Mouse (Mus musculus): ENCODE data around the gene Fastkd5. TPM values are rescaled to one million over a fixed set of nuclear protein-coding genes. Genes with fewer than 3 reads are reported as not detected.

Fastkd5 gene
- polyA plus RNA-seq, 1 experiment from 2014 or later: 21.8 TPM

- H3K9ac ChIP-seq (ENCODE audit: low read length): no peak overlapping the region; the same call in 1 of the 2 replicates
- H3K4me2 ChIP-seq (ENCODE audit: low read depth): no peak overlapping the region
- H3K4me3 ChIP-seq (ENCODE audit: low read depth, low read length): no peak overlapping the region
- WGBS: 70% methylated on average over 4 of the region's 4 CpGs
- H3K36me3 ChIP-seq (ENCODE audit: control insufficient read depth, insufficient read depth, low read length): peaks cover 3% of the 10 kb centered on the region
- no peaks in the 10 kb centered on the region for H3K9me3 ChIP-seq (ENCODE audit: control insufficient read depth, low read length)
- DNase-seq (ENCODE audit: low spot score) (no peak), ATAC-seq (ENCODE audit: insufficient read depth, low FRiP score, low TSS enrichment) (no peak)
- no peaks in the 10 kb centered on the region for H3K4me1 ChIP-seq (ENCODE audit: control insufficient read depth, insufficient read depth, low read length)
- no peaks in the 10 kb centered on the region for H3K27me3 ChIP-seq (ENCODE audit: control insufficient read depth, insufficient read depth, low read length)
- H3K27ac ChIP-seq (ENCODE audit: low read depth, low read length): no peak overlapping the region
Observed at GRCm38 (mm10) chr2:130589157-130589556, 40.7 kb downstream of the Fastkd5 start.

GRCm38 (mm10) chr2:130588373-130588772 lies 41.5 kb downstream of the Fastkd5 start:
- H3K9ac ChIP-seq (ENCODE audit: low read length): no peak overlapping the region
- H3K4me1 ChIP-seq (ENCODE audit: control insufficient read depth, insufficient read depth, low read length): no peaks in the 10 kb centered on the region
- no peak overlapping the region for H3K27ac ChIP-seq (ENCODE audit: low read depth, low read length)
- H3K4me3 ChIP-seq (ENCODE audit: low read depth, low read length): no peak overlapping the region
- H3K27me3 ChIP-seq (ENCODE audit: control insufficient read depth, insufficient read depth, low read length): no peaks in the 10 kb centered on the region
- WGBS: 89% methylated on average over 2 of the region's 2 CpGs
- H3K4me2 ChIP-seq (ENCODE audit: low read depth): no peak overlapping the region
- peaks cover 3% of the 10 kb centered on the region for H3K36me3 ChIP-seq (ENCODE audit: control insufficient read depth, insufficient read depth, low read length)
- ATAC-seq (ENCODE audit: insufficient read depth, low FRiP score, low TSS enrichment): no peak
- DNase-seq (ENCODE audit: low spot score): no peak
- H3K9me3 ChIP-seq (ENCODE audit: control insufficient read depth, low read length): no peaks in the 10 kb centered on the region

GRCm38 (mm10) chr2:130586016-130586415 lies 43.8 kb downstream of the Fastkd5 start:
- 87% methylated on average over 6 of the region's 6 CpGs for WGBS
- Histone ChIP-seq H3K9me3 (ENCODE audit: control insufficient read depth, low read length) (no peaks in the 10 kb centered on the region), H3K36me3 (ENCODE audit: control insufficient read depth, insufficient read depth, low read length) (peaks cover 3% of the 10 kb centered on the region), H3K9ac (ENCODE audit: low read length) (no peak overlapping the region), H3K27me3 (ENCODE audit: control insufficient read depth, insufficient read depth, low read length) (peaks cover 20% of the 10 kb centered on the region), H3K4me3 (ENCODE audit: low read depth, low read length) (no peak overlapping the region), H3K4me2 (ENCODE audit: low read depth) (no peak overlapping the region), H3K27ac (ENCODE audit: low read depth, low read length) (no peak overlapping the region), H3K4me1 (ENCODE audit: control insufficient read depth, insufficient read depth, low read length) (no peaks in the 10 kb centered on the region)
- ATAC-seq (ENCODE audit: insufficient read depth, low FRiP score, low TSS enrichment) (no peak), DNase-seq (ENCODE audit: low spot score) (no peak)

DNA sequence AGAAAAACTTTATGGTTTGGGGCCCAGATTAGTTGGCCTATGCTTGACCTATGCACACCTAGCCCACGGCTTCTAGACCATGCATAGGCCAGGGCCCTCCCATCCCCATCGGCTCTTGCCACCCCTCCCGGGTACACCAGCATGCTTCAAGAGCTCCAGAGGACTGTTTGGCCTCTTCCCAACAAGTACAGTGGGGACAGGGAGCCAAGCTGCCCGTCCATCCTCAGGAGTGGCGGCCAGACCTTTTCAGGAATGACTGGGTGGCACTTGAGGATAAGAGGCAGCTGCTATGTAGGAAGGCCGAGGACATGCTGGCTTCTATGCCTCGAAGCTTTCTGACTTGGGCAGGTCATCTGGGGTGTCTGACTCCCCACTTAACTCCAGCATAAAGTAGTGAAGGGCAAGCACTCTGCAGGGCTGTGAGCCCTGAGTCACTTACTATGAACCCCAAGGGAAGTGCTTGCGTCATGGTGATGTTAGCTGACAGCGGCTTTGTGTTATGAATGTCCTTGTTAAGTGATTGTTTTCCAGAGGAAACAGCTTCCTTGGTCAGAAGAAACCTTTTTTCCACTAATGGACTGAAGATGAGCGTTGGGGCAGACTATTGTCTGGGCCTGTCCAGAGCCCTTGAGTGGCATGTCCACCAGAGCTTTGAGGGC lies 45.8 kb downstream of the Fastkd5 start:
- peaks cover 39% of the 10 kb centered on the region for H3K27me3 ChIP-seq (ENCODE audit: control insufficient read depth, insufficient read depth, low read length)
- WGBS: 82% methylated on average over 10 of the region's 10 CpGs
- H3K4me3 ChIP-seq (ENCODE audit: low read depth, low read length): no peak overlapping the region

DNA sequence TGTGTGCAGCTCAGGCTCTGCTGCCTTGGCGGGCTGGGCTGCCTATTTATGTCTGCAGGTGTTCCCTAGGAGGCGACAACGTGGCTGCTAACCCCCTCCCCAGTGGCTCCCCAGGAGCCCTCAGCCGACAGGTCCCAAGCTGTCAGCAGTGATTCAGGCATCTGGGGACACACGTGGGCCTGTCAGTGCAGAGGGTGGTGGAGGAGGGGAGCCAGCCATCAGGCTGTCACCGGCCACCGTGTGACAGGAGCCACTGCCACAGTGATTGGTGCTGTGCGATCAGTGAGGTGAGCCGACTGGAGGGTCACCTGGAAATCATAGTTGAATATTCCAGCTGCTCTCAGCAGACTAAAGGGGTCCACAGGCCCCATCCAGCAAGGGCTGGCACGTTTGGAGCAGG lies 47.3 kb downstream of the Fastkd5 start, which contains the start of gene Avp:
TSS of gene Avp (minus strand) at position 3 of the 400 bp plus-strand sequence.
- Histone ChIP-seq H3K4me2 (ENCODE audit: low read depth) (no peak within 1 kb of the TSS), H3K36me3 (ENCODE audit: control insufficient read depth, insufficient read depth, low read length) (no peaks in the 10 kb centered on the region), H3K4me1 (ENCODE audit: control insufficient read depth, insufficient read depth, low read length) (no peaks in the 10 kb centered on the region), H3K9ac (ENCODE audit: low read length) (no peak within 1 kb of the TSS), H3K27me3 (ENCODE audit: control insufficient read depth, insufficient read depth, low read length) (peaks cover 54% of the 10 kb centered on the region), H3K27ac (ENCODE audit: low read depth, low read length) (no peak within 1 kb of the TSS), H3K4me3 (ENCODE audit: low read depth, low read length) (no peak within 1 kb of the TSS; the same call in 1 of the 2 replicates), H3K9me3 (ENCODE audit: control insufficient read depth, low read length) (no peaks in the 10 kb centered on the region)
- ATAC-seq (ENCODE audit: insufficient read depth, low FRiP score, low TSS enrichment): no peak
- 33% methylated on average over 10 of the region's 10 CpGs for WGBS
- no peak for DNase-seq (ENCODE audit: low spot score)

More for the DNA sequence above, 45.8 kb downstream of the Fastkd5 start:
- no peak for DNase-seq (ENCODE audit: low spot score)
- no peak overlapping the region for H3K9ac ChIP-seq (ENCODE audit: low read length)
- H3K27ac ChIP-seq (ENCODE audit: low read depth, low read length): no peak overlapping the region
- no peaks in the 10 kb centered on the region for H3K4me1 ChIP-seq (ENCODE audit: control insufficient read depth, insufficient read depth, low read length)
- no peak for ATAC-seq (ENCODE audit: insufficient read depth, low FRiP score, low TSS enrichment)
- H3K36me3 ChIP-seq (ENCODE audit: control insufficient read depth, insufficient read depth, low read length): no peaks in the 10 kb centered on the region
- no peak overlapping the region for H3K4me2 ChIP-seq (ENCODE audit: low read depth)
- no peaks in the 10 kb centered on the region for H3K9me3 ChIP-seq (ENCODE audit: control insufficient read depth, low read length)

GRCm38 (mm10) chr2:130581201-130581600 lies 48.6 kb downstream of the Fastkd5 start:
- no peak overlapping the region for H3K27ac ChIP-seq (ENCODE audit: low read depth, low read length)
- no peaks in the 10 kb centered on the region for H3K36me3 ChIP-seq (ENCODE audit: control insufficient read depth, insufficient read depth, low read length)
- no peaks in the 10 kb centered on the region for H3K9me3 ChIP-seq (ENCODE audit: control insufficient read depth, low read length)
- 0 out of 2 replicates have a peak, but pooled peaks cover 3% of the 10 kb centered on the region for H3K4me1 ChIP-seq (ENCODE audit: control insufficient read depth, insufficient read depth, low read length)
- no peak overlapping the region; the same call in 1 of the 2 replicates for H3K4me2 ChIP-seq (ENCODE audit: low read depth)
- no peak for ATAC-seq (ENCODE audit: insufficient read depth, low FRiP score, low TSS enrichment)
- no peak overlapping the region for H3K9ac ChIP-seq (ENCODE audit: low read length)
- H3K27me3 ChIP-seq (ENCODE audit: control insufficient read depth, insufficient read depth, low read length): peaks cover 68% of the 10 kb centered on the region
- H3K4me3 ChIP-seq (ENCODE audit: low read depth, low read length): peak overlapping the region; percentile 18
- no peak for DNase-seq (ENCODE audit: low spot score)
- WGBS: 4% methylated on average over 16 of the region's 16 CpGs

- Histone ChIP-seq H3K36me3 (ENCODE audit: control insufficient read depth, insufficient read depth, low read length) (no peaks in the 10 kb centered on the region), H3K27me3 (ENCODE audit: control insufficient read depth, insufficient read depth, low read length) (peaks cover 79% of the 10 kb centered on the region), H3K9me3 (ENCODE audit: control insufficient read depth, low read length) (no peaks in the 10 kb centered on the region), H3K4me3 (ENCODE audit: low read depth, low read length) (no peak overlapping the region; the same call in 1 of the 2 replicates), H3K4me1 (ENCODE audit: control insufficient read depth, insufficient read depth, low read length) (0 out of 2 replicates have a peak, but pooled peaks cover 3% of the 10 kb centered on the region), H3K9ac (ENCODE audit: low read length) (no peak overlapping the region), H3K4me2 (ENCODE audit: low read depth) (no peak overlapping the region), H3K27ac (ENCODE audit: low read depth, low read length) (no peak overlapping the region)
- DNase-seq (ENCODE audit: low spot score) (no peak), ATAC-seq (ENCODE audit: insufficient read depth, low FRiP score, low TSS enrichment) (no peak)
- 3% methylated on average over 8 of the region's 8 CpGs for WGBS
Observed at GRCm38 (mm10) chr2:130579791-130580190, 50.0 kb downstream of the Fastkd5 start.

DNA sequence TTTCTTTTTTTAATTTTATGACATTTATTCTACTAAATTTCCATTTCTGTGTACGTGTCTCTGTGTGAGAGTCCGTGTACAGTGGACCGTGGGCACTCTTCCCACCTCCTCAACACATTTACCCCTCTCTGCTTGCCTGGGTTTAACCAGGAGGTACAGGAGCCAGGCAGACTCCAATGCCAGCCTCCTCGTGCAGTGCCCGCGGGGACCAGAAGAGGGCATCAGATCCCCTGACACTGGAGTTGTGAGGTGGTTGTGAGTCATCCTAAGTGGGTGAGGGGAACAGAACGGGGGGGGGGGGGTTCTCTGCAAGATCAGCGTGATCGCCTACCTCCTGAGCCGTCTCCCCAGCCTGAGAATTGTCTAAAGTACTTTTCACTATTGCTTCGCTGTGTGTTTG lies 51.7 kb downstream of the Fastkd5 start:
- Histone ChIP-seq H3K27ac (ENCODE audit: low read depth, low read length) (no peak overlapping the region), H3K4me3 (ENCODE audit: low read depth, low read length) (no peak overlapping the region), H3K27me3 (ENCODE audit: control insufficient read depth, insufficient read depth, low read length) (peaks cover 79% of the 10 kb centered on the region), H3K9me3 (ENCODE audit: control insufficient read depth, low read length) (no peaks in the 10 kb centered on the region), H3K4me1 (ENCODE audit: control insufficient read depth, insufficient read depth, low read length) (0 out of 2 replicates have a peak, but pooled peaks cover 3% of the 10 kb centered on the region), H3K9ac (ENCODE audit: low read length) (no peak overlapping the region), H3K4me2 (ENCODE audit: low read depth) (no peak overlapping the region), H3K36me3 (ENCODE audit: control insufficient read depth, insufficient read depth, low read length) (no peaks in the 10 kb centered on the region)
- DNase-seq (ENCODE audit: low spot score) (peak; percentile 63), ATAC-seq (ENCODE audit: insufficient read depth, low FRiP score, low TSS enrichment) (no peak)
- WGBS: 11% methylated on average over 11 of the region's 11 CpGs

- Histone ChIP-seq H3K4me3 (ENCODE audit: low read depth, low read length) (no peak overlapping the region), H3K4me1 (ENCODE audit: control insufficient read depth, insufficient read depth, low read length) (0 out of 2 replicates have a peak, but pooled peaks cover 3% of the 10 kb centered on the region), H3K36me3 (ENCODE audit: control insufficient read depth, insufficient read depth, low read length) (no peaks in the 10 kb centered on the region), H3K4me2 (ENCODE audit: low read depth) (no peak overlapping the region), H3K27ac (ENCODE audit: low read depth, low read length) (no peak overlapping the region), H3K27me3 (ENCODE audit: control insufficient read depth, insufficient read depth, low read length) (peaks cover 76% of the 10 kb centered on the region), H3K9ac (ENCODE audit: low read length) (no peak overlapping the region; the same call in 1 of the 2 replicates), H3K9me3 (ENCODE audit: control insufficient read depth, low read length) (no peaks in the 10 kb centered on the region)
- no peak for DNase-seq (ENCODE audit: low spot score)
- peak; percentile 48; the same call in 1 of the 2 replicates for ATAC-seq (ENCODE audit: insufficient read depth, low FRiP score, low TSS enrichment)
- 3% methylated on average over 12 of the region's 12 CpGs for WGBS
Observed at GRCm38 (mm10) chr2:130577632-130578031, 52.2 kb downstream of the Fastkd5 start.

Data from neural tube, embryonic 11.5 days (tissue).